Mouse (Mus musculus): ENCODE data around the gene Dclre1b.
A peak's percentile ranks its signal among the peaks of the same experiment; 100 is the strongest.
"Not testable (repeated sequence)": the region's sequence is repeated elsewhere in the genome, so short reads cannot be mapped to it uniquely, and the experiment has no call there.

The Dclre1b gene

DNA sequence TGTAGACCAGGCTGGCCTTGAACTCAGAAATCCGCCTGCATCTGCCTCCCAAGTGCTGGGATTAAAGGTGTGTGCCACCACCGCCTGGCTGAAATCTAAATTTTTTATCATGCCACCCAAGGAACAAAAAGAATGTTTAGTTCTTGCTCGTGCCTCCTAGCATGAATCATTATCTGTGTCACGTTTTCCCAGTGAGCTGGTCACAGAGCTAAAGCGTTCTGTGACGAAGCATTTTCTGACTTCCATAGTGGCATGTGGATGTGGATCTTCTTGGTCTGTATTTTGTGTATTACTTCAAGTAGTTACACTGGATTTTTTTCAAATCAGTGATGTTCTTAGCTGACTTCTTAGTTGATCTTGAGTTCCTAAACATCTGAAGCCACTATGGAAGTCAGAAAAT is 1.7 kb upstream of the Dclre1b start:
- no peak for DNase-seq (ENCODE audit: low read depth)

DNA sequence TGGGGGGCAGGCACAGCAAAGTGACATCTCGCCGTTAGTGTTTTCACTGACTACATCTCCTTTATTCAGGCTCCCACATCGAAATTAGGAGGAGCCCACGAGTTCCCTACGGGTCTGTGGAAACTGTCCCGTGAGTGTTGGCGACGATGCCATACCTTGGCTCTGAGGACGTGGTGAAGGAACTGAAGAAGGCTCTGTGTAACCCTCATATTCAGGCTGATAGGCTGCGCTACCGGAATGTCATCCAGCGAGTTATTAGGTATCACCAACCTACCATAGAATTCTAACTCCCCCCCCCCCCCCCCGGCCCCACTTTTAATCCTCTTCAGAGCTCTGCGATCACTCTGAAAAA is 531 bp upstream of the Dclre1b start:
- no peak for DNase-seq (ENCODE audit: low read depth)

DNA sequence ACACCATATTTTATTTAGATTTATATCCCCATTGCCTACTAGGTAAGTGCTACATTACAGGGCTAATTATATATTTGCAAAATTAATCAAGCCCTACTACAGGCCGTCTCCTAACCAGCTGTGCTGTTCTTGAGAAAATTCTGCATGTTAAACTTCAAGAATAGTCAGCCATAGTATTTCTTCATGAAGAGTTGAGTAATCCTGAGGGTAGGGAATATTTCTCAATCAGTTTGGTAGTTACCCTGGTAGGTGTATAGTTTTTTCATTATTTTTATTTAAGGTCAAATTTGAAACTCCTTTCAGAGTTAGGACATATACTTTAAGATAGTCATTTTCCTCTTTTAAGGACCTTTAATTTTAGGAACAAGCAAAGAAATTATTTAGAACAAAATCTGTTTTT is 3.6 kb downstream of the Dclre1b start:
- DNase-seq (ENCODE audit: low read depth) = no peak

DNA sequence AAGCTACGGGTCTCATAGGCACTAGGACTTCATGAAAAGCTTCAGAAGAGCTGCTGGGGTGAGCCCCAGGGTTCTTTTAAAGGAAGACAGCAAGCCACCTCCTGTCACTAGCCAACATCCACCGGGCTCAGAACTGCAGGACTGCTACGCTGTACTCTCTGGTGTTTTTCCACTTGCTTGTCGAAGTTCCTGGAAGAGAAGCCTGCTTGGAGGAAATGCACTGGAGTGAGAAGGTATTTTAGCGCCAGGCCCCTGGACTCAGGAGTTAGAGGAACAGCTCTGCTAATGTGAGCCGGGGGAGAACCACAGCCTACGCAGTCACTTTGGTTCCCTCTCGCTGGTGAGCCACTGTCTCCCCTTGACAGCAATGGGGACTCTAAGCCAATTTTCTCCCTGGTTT is 6.4 kb downstream of the Dclre1b start:
- no peak for DNase-seq (ENCODE audit: low read depth)

DNA sequence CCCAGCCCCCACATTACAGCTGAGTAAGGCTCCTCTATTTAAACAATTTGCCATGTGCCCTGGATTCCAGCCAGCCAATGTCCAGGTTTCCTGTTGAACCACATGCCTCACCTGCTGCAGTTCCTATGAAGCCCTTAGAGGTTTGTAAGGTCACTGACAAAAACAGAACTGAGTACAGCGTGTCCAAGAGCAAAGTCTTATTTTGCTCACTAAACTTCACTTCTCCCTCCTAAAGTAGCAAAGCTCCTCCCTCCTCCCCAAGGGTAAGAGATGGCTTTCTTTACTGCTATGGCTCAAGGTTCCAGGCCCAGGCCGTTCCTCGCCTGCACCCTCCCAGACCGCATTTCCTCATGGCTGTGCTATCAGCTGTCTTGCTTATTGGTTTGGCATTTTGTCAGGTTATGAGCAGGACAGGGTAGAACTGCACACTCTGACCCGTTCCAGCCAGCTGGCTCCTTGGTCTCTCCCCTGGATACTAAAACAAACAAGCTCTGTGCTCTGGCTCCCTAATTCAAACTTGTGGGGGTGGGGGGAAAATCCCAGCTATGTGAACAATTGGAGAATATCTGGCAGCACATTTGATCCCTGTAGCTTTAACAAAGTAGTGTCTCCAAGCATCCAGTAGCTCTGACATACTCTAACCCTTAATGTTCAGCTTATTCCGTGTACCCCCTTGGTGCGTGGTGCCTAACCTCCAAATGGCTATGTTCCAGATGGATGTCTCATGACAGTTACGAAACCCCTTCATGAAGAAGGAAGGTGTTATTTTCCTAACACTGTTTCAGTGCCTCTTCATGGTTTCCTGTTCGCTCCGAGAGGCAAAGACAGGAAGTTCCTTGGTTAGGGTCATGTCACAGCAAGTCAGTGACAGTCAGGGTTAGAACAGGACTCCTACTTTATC is 7.4 kb downstream of the Dclre1b start:
- DNase-seq (ENCODE audit: low read depth) = peak; percentile 67

DNA sequence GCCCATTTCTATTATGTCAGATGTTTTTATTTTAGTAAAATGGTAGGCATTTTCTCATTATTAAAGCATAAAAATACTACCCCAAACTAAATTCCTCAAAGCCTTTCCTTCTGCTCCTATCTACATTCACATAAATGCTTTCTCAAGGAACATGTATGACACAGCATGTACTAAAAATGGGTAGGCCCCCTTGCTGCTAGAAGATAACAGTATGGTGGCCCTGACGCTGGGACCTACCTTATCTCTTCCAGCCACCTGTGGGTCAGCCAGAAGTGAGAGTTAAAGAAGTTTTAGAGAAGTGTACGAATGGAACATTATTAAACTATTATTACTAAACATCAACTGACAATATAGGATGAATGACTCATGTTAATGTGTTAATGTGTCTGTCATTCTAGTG is 9.7 kb downstream of the Dclre1b start:
- no peak for DNase-seq (ENCODE audit: low read depth)

DNA sequence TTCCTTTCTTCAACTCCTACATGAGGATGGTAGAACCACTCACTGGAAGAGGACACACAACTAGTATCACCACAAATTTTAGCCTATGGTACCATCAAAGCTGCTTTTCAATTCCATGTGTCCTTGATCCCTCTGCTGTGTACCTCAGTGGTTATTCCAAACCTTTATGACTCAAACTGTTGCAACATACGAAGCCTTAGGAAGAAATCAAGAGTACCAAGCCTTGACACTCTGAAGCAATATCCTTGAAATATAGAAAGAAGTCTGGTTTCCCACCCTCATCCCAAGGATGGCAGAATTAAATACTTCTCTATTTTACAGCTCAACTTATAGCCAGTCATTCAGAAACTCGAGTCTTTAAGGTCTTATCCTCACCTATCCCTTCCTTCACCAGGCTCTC is 12.9 kb downstream of the Dclre1b start:
- peak; percentile 22 for DNase-seq (ENCODE audit: low read depth)

DNA sequence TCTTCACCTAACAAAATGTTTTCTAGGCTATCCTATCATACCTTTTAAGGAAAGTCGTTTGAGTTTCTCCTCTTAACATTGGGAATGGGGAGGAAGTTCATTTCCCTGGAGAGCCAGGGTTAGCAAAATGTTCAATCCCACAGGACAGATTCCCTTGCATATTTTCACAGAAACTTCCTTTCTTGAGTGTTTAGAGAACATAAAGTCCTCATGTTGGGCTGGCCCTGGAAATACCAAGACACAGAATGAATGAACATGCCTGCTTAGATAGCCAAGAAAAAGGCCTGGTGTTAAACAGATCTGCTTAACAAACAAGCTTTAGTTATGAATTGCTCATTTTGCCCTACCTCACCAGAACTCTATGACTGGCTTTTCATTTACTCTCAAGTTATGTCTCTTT is 16.7 kb downstream of the Dclre1b start:
- no peak for DNase-seq (ENCODE audit: low read depth)

DNA sequence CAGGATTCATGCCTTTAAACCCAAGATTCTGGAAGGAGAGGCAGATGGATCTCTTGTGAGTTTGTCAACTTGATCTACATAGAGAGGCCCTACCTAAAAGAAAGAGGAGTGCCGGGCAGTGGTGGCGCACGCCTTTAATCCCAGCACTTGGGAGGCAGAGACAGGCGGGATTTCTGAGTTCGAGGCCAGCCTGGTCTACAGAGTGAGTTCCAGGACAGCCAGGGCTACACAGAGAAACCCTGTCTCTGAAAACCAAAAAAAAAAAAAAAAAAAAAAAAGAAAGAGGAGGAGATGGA is 17.2 kb downstream of the Dclre1b start:
- DNase-seq (ENCODE audit: low read depth) = not testable (repeated sequence)

DNA sequence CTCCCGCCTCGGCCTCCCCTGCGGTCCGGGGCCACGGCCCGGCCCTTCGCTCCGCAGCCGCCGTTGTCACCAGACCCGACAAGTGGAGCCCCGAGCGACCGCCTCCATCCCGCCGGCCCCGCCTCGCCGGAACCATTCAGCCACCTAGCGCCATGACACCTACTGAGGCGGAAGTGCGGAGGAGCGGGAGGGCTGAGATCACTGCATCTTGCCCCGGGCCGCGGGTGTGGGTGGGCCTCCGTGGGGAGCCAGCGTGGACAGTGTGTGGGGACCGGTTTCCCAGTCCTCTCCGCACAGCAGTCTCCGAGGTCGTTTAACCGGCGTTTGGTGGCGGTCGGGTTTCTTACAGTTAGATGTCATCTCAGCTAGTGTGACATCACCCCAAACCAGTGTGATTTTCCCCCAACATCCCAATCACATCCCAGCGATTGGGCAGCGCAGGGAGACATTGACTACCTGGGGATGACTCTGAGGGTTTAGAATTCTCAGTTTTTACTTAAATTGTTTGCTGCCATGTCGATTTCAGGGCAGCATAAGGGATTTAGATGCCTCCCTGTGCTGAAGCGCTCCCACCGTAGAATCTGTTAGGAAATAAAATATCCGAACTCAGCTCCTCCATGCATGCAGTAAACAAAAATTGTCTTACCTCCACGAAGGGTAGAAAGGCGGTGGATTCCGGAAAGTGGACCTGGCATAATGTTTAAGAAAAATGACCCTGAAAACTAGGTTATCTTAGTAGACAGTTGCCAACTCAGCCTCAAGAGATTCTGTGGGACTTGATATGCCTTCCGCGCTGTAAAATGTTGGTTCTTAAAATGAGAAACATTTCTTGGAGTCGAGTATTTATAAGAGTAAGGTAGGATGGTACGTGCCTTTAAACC is 17.8 kb downstream of the Dclre1b start, which contains the start of gene Hipk1:
Gene Hipk1 (minus strand): TSS at position 334 of the 881 bp plus-strand sequence.
- DNase-seq (ENCODE audit: low read depth) = peak; percentile 94

DNA sequence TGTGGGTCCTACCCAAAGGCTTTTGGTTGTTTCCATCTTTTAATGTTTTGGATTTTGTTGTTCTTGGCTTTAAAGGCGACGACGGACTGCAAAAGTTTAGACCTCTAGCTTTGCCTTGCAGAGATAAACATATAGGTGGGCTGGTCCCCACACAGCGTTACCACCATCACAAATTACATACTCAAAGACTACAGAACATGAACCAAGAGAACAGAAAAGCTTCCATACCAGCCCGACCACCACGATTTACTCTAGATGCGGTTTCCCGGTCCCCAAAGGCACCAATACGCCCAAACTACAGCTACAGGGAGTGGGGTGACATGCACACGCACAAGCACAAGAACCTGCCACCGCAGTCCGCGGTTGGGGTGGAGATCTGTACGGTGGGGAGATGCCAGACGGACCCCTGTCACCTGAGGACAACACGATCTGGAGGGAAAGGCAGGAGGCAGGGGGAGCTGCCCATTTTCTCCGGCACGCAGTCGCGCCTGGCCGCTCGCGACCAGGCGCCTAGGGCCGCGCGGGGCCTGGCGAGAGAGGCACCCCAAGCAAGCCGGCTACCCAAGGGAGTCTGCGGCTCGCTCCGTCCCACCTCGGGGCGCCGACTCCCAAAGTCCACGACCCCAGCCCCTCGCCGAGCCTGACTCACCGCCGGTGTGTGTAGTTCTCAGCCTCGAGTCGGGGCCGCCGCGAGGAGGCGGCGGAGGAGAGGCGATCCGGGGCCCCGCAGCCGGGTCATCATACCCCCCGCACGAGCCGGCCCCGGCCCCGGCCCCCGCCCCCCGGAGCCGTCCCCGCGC is 18.7 kb downstream of the Dclre1b start:
- peak; percentile 47 for DNase-seq (ENCODE audit: low read depth)

DNA sequence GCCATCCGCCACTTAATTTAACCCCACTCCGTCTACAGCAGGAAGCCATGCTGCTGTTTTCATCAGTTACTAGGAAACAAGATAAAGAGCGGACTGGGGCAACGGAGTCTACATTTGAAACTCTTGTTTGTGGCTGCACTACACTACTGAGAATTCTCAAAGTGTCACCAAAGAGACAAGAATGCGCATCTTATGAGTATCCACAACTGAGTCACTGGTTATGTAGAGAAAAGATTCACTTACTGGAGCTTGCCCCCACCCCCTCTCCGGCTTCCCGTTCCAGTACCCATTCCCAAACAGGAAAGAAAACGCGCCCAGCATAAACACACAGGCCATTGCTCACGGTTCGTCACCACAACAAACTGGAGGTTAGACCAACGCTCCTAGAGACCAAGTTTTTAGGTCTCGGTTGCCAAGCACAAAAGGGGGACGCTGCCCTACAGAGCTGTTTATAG is 19.3 kb downstream of the Dclre1b start:
- DNase-seq (ENCODE audit: low read depth) = peak; percentile 66

DNA sequence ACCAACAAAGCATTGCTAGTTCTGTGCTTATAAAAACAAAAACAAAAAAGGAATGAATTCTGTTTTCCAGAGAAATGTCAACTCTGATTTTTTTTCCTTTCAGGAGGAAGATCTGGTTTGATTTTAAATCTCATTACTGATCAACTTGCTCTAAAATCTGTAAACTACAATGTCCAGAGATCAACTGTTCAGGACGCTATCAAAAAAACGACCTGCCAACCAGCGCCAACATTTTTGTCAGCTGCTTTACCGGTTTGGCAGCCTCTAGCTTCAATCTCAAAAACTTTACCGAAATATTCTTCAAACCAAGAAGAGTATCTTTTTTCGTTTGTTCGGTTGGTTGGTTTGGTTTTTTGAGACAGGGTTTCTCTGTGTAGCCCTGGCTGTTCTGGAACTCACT is 20.1 kb downstream of the Dclre1b start:
- no peak for DNase-seq (ENCODE audit: low read depth)

DNA sequence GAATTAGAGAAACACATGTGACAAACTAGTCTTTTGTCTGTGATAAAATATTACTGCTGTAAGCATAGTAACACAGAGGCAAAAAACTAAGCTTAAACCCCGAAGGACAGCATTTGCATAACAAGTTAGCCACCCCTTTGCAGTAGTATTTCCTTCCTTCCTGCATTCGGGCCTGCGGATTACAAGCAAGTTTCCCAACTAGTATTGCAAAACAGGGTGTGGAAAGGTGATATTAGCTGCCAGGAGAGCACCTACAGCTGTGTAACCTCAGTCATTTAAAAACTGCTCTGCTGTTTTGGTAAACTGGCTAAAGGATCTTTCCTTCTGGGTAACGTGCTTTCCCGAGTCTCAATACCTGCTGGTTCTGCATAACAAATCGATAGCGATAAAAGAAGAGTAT is 22.0 kb downstream of the Dclre1b start:
- no peak for DNase-seq (ENCODE audit: low read depth)

DNA sequence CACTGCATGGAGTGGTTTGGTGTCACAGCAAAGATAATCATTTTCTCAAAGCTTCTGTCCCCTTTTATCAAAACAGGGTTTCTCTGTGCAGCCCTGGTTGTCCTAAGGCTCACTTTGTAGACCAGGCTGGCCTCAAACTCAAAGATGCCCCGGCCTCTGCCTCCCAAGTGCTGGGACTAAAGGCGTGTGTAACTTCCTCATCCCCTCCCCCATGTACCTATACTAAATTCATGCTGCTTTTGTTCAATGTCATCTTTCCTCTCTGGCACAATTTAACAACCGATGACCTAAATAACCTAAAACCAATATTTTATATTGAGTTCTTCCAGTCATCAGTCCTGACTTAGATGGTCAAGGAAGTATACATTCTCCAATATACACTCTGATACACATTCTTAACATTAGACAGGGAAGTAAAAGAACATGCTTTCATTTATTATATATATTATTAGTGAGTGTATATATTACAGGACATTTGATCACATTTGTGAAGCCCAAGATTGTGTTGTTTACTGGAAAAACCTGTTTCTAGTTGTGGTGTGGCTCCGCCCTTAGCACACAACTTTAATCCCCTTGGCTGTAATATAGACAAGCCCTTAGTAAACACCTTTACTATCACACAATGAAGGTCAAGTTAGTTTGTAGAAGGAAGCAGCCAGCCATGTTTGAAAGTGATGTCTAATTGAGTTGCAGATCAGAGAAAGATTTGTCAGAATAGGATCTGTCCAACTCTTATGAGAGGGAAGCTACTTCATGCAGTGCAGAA is 26.2 kb downstream of the Dclre1b start:
- no peak for DNase-seq (ENCODE audit: low read depth)

DNA sequence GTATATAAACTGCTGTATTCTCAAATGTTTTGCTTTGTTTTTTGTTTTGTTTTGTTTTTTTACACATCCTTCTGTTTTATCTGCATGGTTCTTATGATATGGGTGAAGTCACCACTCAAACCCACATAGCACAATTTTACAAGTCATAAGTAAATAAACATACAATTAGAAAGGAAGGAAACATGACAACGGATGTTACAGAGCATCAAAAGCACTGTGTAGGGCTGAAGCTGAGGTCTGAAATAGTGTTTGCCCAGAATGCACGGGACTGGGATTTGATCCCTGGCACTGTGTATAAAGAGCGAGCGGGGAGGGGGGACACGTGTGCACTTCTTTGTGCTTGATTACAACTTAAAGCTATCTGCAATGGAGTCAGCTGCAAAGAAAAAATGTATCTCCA is 28.5 kb downstream of the Dclre1b start:
- DNase-seq (ENCODE audit: low read depth) = no peak

DNA sequence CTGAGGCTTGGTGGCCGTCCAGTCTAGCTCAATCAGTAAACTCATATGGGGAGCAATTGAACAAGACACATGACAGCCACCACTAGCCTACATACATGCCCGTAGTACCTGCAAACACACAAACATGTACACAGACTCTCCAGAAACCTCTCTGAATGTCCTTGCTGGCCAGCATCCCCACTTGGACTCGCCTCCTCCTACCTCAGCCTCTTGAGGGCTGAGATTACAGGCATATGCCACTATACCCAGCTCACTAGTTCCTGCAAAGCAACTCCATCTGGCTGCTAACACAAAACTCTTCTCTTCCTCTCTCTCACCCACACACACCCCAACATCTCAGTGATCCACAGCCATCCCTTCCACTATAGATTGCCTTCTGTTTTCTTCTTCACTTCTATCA is 29.0 kb downstream of the Dclre1b start:
- DNase-seq (ENCODE audit: low read depth) = no peak

DNA sequence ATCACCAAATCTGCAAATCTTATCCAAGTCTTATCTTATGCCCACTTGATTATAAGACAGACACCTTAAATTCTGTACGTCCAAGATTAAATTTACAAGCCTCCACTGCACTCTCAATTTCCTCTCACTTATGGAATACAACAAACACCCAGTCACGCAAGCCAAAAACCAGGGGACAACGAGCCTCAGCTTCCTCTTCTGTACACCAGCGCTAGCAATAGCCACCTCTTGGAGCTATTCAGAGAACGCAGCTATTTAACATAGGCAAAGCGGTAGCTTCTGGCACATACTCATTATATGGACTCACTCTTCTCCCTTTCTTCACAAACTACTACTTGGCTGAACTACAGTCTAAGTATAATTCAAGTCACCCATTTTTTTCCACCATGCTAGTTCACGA is 30.1 kb downstream of the Dclre1b start:
- no peak for DNase-seq (ENCODE audit: low read depth)

DNA sequence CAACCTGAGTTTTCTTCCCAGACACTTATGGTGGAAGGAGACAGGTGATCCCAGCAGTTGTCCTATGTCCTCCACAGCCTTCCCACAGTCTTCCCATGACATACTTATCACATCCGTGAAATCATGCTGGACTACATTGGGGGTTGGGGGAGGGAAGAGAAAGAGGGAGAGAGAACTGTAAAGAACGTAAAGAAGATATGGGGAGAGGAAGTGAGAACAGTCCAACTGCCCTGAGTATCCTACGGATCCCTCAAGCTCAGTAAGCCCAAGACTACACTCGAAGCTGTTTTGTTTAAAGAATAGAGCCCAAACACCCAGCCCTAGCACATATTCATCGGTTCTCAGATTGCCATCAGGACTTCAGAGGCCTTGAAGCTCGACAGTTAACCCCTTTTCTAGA is 30.6 kb downstream of the Dclre1b start:
- no peak for DNase-seq (ENCODE audit: low read depth)

DNA sequence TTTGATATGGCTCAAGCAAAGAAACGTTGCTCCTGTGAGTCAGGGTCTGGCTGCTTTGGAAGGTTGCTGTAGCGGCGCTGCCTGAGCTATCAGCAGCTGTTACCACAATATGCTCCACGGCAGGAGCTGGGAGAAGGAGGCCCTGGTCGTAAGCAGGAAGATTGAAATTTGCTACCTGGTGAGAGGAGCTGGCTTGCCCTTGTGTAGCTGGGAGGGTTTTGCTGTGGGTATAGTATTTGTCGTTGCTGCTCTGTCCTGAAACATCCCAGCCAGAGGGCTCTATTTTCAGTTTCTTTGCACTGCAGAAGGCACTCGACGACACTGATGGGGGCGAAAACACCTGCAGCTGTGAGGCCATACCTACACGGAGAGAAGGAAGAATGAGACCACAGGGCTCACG is 31.3 kb downstream of the Dclre1b start:
- no peak for DNase-seq (ENCODE audit: low read depth)

DNA sequence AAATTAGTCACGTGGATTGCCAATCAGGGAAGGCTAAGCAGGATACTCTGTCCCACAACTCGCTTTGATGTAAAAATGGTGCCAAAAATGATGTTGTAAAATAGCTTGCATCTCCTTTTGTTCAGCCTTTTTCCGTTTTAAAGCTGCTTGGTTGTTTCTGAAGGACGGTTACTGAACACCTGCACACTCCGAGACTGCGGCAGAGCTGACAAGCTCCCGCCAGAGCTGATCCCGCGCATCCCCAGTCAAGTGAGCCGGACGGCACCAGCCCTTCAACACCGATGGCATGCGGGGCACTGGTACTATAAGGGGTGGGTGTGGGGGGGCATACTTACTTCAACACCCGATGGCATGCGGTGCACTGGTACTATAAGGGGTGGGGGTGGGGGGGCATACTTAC is 35.2 kb downstream of the Dclre1b start:
- no peak for DNase-seq (ENCODE audit: low read depth)

DNA sequence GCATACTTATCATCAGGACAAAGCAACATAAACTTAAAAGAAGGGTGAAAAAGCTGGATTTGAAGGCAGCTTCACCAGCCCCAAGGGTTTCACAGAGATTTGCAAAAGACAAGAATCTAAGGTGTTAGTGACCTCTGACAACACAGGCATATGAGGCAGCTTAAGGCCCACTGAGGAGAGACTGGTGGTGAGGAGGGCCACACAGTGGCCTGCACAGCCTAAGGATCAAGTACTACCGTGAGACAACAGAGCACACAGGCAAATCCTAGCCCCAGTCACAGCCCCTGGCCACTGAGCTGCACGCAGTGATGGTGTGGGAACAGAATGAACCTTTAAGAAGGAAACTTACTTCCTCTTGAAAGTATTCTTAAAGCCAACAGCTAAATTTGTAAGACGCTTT is 35.7 kb downstream of the Dclre1b start:
- no peak for DNase-seq (ENCODE audit: low read depth)

All from NIH3T3 (cell line).